In genomic region chr5:43087907-43088387, GRCm38 (mm10) we compare ENCODE assay signal across 10 mouse cellular contexts.
A peak's percentile ranks its signal among the peaks of the same experiment; 100 is the strongest.
DNase-seq lines count a peak whose midpoint lies in the region; ATAC-seq and TF ChIP-seq lines count a peak whose summit lies in the region.
"Had no signal": no experiment of that assay in that cellular context is flagged by ENCODE, and none has a peak within 500 bp of the region (broad histone marks: within the 10 kb centered on the region; RNA-seq: fewer than 3 reads in every experiment).

No protein-coding gene starts in this region.

- 60% methylated on average over 8 of the region's 8 CpGs for WGBS in forebrain, embryonic 14.5 days
- WGBS in hindbrain, embryonic 12.5 days, result 66% methylated on average over 8 of the region's 8 CpGs

- H3K9me3 ChIP-seq in forebrain, embryonic 14.5 days (replicated peaks; ENCODE audit: control insufficient read depth, low read length), result no peaks in the 10 kb centered on the region
- no peaks in the 10 kb centered on the region for H3K9me3 ChIP-seq in hindbrain, embryonic 12.5 days (replicated peaks)

- H3K79me2 ChIP-seq in myocyte (ENCODE audit: control insufficient read depth, insufficient read depth), result no peaks in the 10 kb centered on the region

- DNase-seq in left cerebral cortex, postnatal 36 days (ENCODE audit: low spot score in 2 of 2), result peak; percentile 20 to 31
- DNase-seq in left cerebral cortex, adult 11 months (ENCODE audit: low spot score), result no peak
- DNase-seq in forebrain, embryonic 14.5 days (ENCODE audit: low spot score), result no peak
- no peak for DNase-seq in spleen, postnatal 10 days (ENCODE audit: low spot score in 2 of 2)
- DNase-seq in layer of hippocampus, postnatal 36 days, result no peak
- no peak for DNase-seq in spleen, adult 12 weeks (ENCODE audit: low spot score)
- DNase-seq: cerebellum, adult 18-20 months had no signal

- H3K4me2 ChIP-seq in forebrain, embryonic 14.5 days (ENCODE audit: low read length), result no peak overlapping the region
- no peak overlapping the region for H3K4me2 ChIP-seq in hindbrain, embryonic 12.5 days (replicated peaks)
- H3K4me2 ChIP-seq in myocyte (ENCODE audit: low read depth), result no peak overlapping the region

- no peak for TF ChIP-seq POLR2A in myocyte (IDR thresholded peaks at IDR 0.05; ENCODE audit: insufficient read length, low read depth)

- H3K4me3 ChIP-seq in forebrain, embryonic 14.5 days (ENCODE audit: low read depth, low read length), result no peak overlapping the region
- no peak overlapping the region for H3K4me3 ChIP-seq in hindbrain, embryonic 12.5 days
- no peak overlapping the region for H3K4me3 ChIP-seq in myocyte

- H3ac ChIP-seq in myocyte (ENCODE audit: control insufficient read depth, insufficient read length), result no peak overlapping the region

- H3K9ac ChIP-seq in forebrain, embryonic 14.5 days (ENCODE audit: low read length), result no peak overlapping the region
- H3K9ac ChIP-seq in hindbrain, embryonic 12.5 days, result no peak overlapping the region

- H3K27ac ChIP-seq in forebrain, embryonic 14.5 days (ENCODE audit: low read depth, low read length), result peak overlapping the region; percentile 21; the same call in 1 of the 2 replicates
- H3K27ac ChIP-seq in hindbrain, embryonic 12.5 days, result peak overlapping the region; percentile 37; the same call in 1 of the 2 replicates

- H3K4me1 ChIP-seq in forebrain, embryonic 14.5 days (ENCODE audit: control insufficient read depth, insufficient read depth, low read length), result peaks cover 8% of the 10 kb centered on the region; the same call in 1 of the 2 replicates
- H3K4me1 ChIP-seq in hindbrain, embryonic 12.5 days, result peaks cover 10% of the 10 kb centered on the region; the same call in 1 of the 2 replicates

- peak; percentile 57 for ATAC-seq in forebrain, embryonic 14.5 days
- peak; percentile 76 for ATAC-seq in hindbrain, embryonic 12.5 days (ENCODE audit: low FRiP score)
- ATAC-seq: Patski had no signal

- H3K36me3 ChIP-seq in forebrain, embryonic 14.5 days (ENCODE audit: control insufficient read depth, insufficient read depth, low read length), result no peaks in the 10 kb centered on the region
- H3K36me3 ChIP-seq in hindbrain, embryonic 12.5 days, result no peaks in the 10 kb centered on the region
- no peaks in the 10 kb centered on the region for H3K36me3 ChIP-seq in myocyte (ENCODE audit: control insufficient read depth, insufficient read depth)

- 0 out of 2 replicates have a peak, but pooled peaks cover 4% of the 10 kb centered on the region for H3K27me3 ChIP-seq in forebrain, embryonic 14.5 days (replicated peaks; ENCODE audit: control insufficient read depth, insufficient read depth, low read length)
- H3K27me3 ChIP-seq in hindbrain, embryonic 12.5 days, result no peaks in the 10 kb centered on the region
- no peaks in the 10 kb centered on the region for H3K27me3 ChIP-seq in myocyte (ENCODE audit: control insufficient read depth, insufficient read depth, insufficient read length)
- H3K27me3 ChIP-seq: Patski had no signal

- intact Hi-C loops in left cerebral cortex, postnatal 36 days (cut with DNase I), result no loop called here

TF ChIP-seq in myocyte, 11 proteins besides CTCF, POLR2A, EP300 and RAD21:
- TF ChIP-seq MYOG (IDR thresholded peaks at IDR 0.05; ENCODE audit: control insufficient read depth in 1 of 3, insufficient read depth in 1 of 3, insufficient read length in 2 of 3, low read depth in 2 of 3) (peak; percentile 79 to 96 (median 96)), E2F4 (IDR thresholded peaks at IDR 0.05; ENCODE audit: insufficient read depth) (no peak), CEBPB (IDR thresholded peaks at IDR 0.05; ENCODE audit: insufficient read depth, poor library complexity, severe bottlenecking) (no peak), MAX (IDR thresholded peaks at IDR 0.05; ENCODE audit: low read depth) (no peak), TCF3 (IDR thresholded peaks at IDR 0.05; ENCODE audit: insufficient read length, low read depth) (no peak), POLR2AphosphoS2 (IDR thresholded peaks at IDR 0.05; ENCODE audit: insufficient read length, low read depth) (no peak), SRF (IDR thresholded peaks at IDR 0.05; ENCODE audit: control insufficient read depth, insufficient read length, low read depth) (no peak), MYOD1 (IDR thresholded peaks at IDR 0.05; ENCODE audit: control insufficient read depth in 1 of 3, insufficient read length in 2 of 3, low read depth in 2 of 3) (peak; percentile 71 to 95 (median 89)), TCF12 (IDR thresholded peaks at IDR 0.05; ENCODE audit: insufficient read depth, poor library complexity, severe bottlenecking) (peak; percentile 70), USF1 (IDR thresholded peaks at IDR 0.05; ENCODE audit: low read depth) (no peak), REST (IDR thresholded peaks at IDR 0.05; ENCODE audit: insufficient read depth, insufficient read length) (no peak)
TF ChIP-seq in myocyte: peak in this region for 3.

Comparison
In these comparisons a context has a peak if more than half of its experiments do, and no peak if none do; other contexts are left out.
1. DNase-seq: peak in left cerebral cortex, postnatal 36 days (2 of 2); none in left cerebral cortex, adult 11 months (single experiment), forebrain, embryonic 14.5 days (single experiment), spleen, postnatal 10 days (0 of 2), layer of hippocampus, postnatal 36 days (0 of 2) and spleen, adult 12 weeks (single experiment).